Mouse (Mus musculus): ENCODE data around the gene Dlg3. TPM values are rescaled to one million over a fixed set of nuclear protein-coding genes. Genes with fewer than 3 reads are reported as not detected.

The Dlg3 gene
- total and polyA plus RNA-seq, 3 experiments = 8.3 to 12.1 (median 8.4) TPM

DNA sequence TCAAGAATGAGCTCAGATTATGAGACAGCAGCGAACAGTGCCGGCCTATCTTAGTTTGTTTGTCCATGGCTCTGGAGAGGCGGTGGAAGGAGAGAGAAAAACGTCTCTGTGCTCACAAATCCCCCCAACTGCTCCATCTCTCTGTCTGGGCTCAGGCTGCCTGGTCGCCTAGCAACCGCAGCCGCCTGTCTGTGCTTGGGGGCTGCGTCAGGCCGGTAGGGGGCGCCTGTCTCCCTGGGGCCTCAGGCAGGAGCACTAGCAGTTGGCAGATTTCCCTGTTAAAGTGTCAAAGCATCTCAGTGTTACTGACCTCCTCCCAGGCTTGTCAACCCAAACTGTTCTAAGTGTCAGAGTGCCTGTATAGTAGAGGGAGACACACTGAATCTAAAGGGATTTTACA lies 25.6 kb upstream of the Dlg3 start:
- Histone ChIP-seq H3K9ac (ENCODE audit: insufficient read depth, low read depth) (no peak overlapping the region), H3K4me3 (replicated peaks in 1 of 3; ENCODE audit: low read depth in 2 of 3, low read length in 2 of 3, poor library complexity in 1 of 3) (no peak overlapping the region), H3K27ac (ENCODE audit: insufficient read depth, low read depth) (no peak overlapping the region), H3K79me2 (replicated peaks; ENCODE audit: control insufficient read depth, extremely low read depth, insufficient read depth, poor library complexity, severe bottlenecking) (no peaks in the 10 kb centered on the region), H3K36me3 (replicated peaks in 1 of 2; ENCODE audit: control insufficient read depth in 1 of 2, insufficient read depth in 1 of 2, low read length in 1 of 2) (no peaks in the 10 kb centered on the region), H3K4me2 (ENCODE audit: insufficient read depth, low read depth, poor library complexity, severe bottlenecking) (no peak overlapping the region), H3K9me3 (replicated peaks; ENCODE audit: low read length) (no peaks in the 10 kb centered on the region), H3K4me1 (ENCODE audit: control insufficient read depth in 1 of 2, insufficient read depth in 2 of 2) (peaks cover 6 to 10% of the 10 kb centered on the region in 2 experiments), H3K27me3 (replicated peaks) (no peaks in the 10 kb centered on the region)
- peak; percentile 21 for TF ChIP-seq SMC3 (IDR thresholded peaks at IDR 0.05; ENCODE audit: low read depth, low read length)
- peak in 1 of 2 experiments; percentile 54; a peak in 2 of 4 replicates for TF ChIP-seq CTCF (conservative IDR thresholded peaks at IDR 0.05 in 1 of 2, IDR thresholded peaks at IDR 0.05 in 1 of 2; ENCODE audit: low read depth in 2 of 2, low read length in 2 of 2)
- TF ChIP-seq ETS1 (conservative IDR thresholded peaks at IDR 0.05; ENCODE audit: low read depth, low read length) = no peak
- TF ChIP-seq USF2 (conservative IDR thresholded peaks at IDR 0.05; ENCODE audit: low read depth, low read length) = no peak
- no peak for TF ChIP-seq ZKSCAN1 (IDR thresholded peaks at IDR 0.05; ENCODE audit: borderline replicate concordance, low read depth, low read length)
- TF ChIP-seq GABPA (IDR thresholded peaks at IDR 0.05; ENCODE audit: insufficient replicate concordance, low read depth, low read length) = no peak
- TF ChIP-seq MAZ (IDR thresholded peaks at IDR 0.05; ENCODE audit: low read depth, low read length) = no peak
- TF ChIP-seq ZMIZ1 (IDR thresholded peaks at IDR 0.05; ENCODE audit: low read depth, low read length) = no peak
- TF ChIP-seq BHLHE40 (IDR thresholded peaks at IDR 0.05; ENCODE audit: low read depth, low read length) = no peak
- no peak for TF ChIP-seq CHD1 (IDR thresholded peaks at IDR 0.05; ENCODE audit: low read depth, low read length)
- no peak for TF ChIP-seq POLR2AphosphoS2 (IDR thresholded peaks at IDR 0.05; ENCODE audit: low read depth, low read length)
- TF ChIP-seq TBP (conservative IDR thresholded peaks at IDR 0.05; ENCODE audit: low read depth, low read length) = no peak
- no peak for TF ChIP-seq JUND (conservative IDR thresholded peaks at IDR 0.05; ENCODE audit: low read depth, low read length)
- TF ChIP-seq NRF1 (IDR thresholded peaks at IDR 0.05; ENCODE audit: low read depth, low read length) = no peak
- no peak; the same call in 1 of the 2 replicates for TF ChIP-seq RAD21 (IDR thresholded peaks at IDR 0.05; ENCODE audit: low read depth, low read length)
- dilution Hi-C loops (cut with MboI; ENCODE audit: extremely low pct_ligation_motif_present, extremely low pct_unique_long_range_greater_than_20kb, low sequenced_read_pairs) = no loop called here
- in situ Hi-C loops (cut with MboI; ENCODE audit: low pct_ligation_motif_present, low pct_unique_long_range_greater_than_20kb, low sequenced_read_pairs) = no loop called here
- peak; percentile 38 for DNase-seq (ENCODE audit: extremely low read depth)

DNA sequence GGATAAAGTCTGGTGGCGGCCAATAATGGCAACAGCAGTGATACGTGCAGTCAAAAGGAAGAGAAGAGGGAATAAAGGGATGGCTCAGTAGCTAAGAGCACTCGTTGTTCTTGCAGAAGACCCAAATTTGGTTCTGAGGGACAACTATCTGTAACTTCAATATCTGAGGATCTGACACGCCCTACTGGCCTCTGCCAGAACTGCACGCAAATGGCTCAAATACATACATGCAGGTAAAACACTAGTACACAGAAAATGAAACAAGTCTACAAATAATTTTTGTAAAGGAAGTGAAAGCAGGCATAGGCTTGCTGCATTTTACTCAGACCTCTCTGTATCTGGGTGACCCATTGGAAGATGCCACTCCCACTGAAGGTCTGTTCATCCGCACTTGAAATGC lies 1.7 kb upstream of the Dlg3 start:
- no peaks in the 10 kb centered on the region for H3K4me1 ChIP-seq (ENCODE audit: control insufficient read depth in 1 of 2, insufficient read depth in 2 of 2)
- H3K4me3 ChIP-seq (replicated peaks in 1 of 3; ENCODE audit: low read depth in 2 of 3, low read length in 2 of 3, poor library complexity in 1 of 3) = no peak overlapping the region
- in situ Hi-C loops (cut with MboI; ENCODE audit: low pct_ligation_motif_present, low pct_unique_long_range_greater_than_20kb, low sequenced_read_pairs) (no loop called here), dilution Hi-C loops (cut with MboI; ENCODE audit: extremely low pct_ligation_motif_present, extremely low pct_unique_long_range_greater_than_20kb, low sequenced_read_pairs) (no loop called here)
- no peak overlapping the region for H3K9ac ChIP-seq (ENCODE audit: insufficient read depth, low read depth)
- no peaks in the 10 kb centered on the region for H3K9me3 ChIP-seq (replicated peaks; ENCODE audit: low read length)
- TF ChIP-seq SIN3A (IDR thresholded peaks at IDR 0.05; ENCODE audit: low read length) = no peak
- TF ChIP-seq EP300 (IDR thresholded peaks at IDR 0.05; ENCODE audit: low read length) = no peak
- peak; percentile 60 for TF ChIP-seq RAD21 (IDR thresholded peaks at IDR 0.05; ENCODE audit: low read depth, low read length)
- no peak for TF ChIP-seq UBTF (IDR thresholded peaks at IDR 0.05; ENCODE audit: low read depth, low read length)
- TF ChIP-seq CTCF (conservative IDR thresholded peaks at IDR 0.05 in 1 of 2, IDR thresholded peaks at IDR 0.05 in 1 of 2; ENCODE audit: low read depth in 2 of 2, low read length in 2 of 2) = peak; percentile 28 to 60; a peak in 3 of 4 replicates
- no peaks in the 10 kb centered on the region for H3K79me2 ChIP-seq (replicated peaks; ENCODE audit: control insufficient read depth, extremely low read depth, insufficient read depth, poor library complexity, severe bottlenecking)
- no peaks in the 10 kb centered on the region for H3K27me3 ChIP-seq (replicated peaks)
- peak; percentile 34 for DNase-seq (ENCODE audit: extremely low read depth)
- H3K4me2 ChIP-seq (ENCODE audit: insufficient read depth, low read depth, poor library complexity, severe bottlenecking) = no peak overlapping the region
- H3K27ac ChIP-seq (ENCODE audit: insufficient read depth, low read depth) = no peak overlapping the region
- H3K36me3 ChIP-seq (replicated peaks in 1 of 2; ENCODE audit: control insufficient read depth in 1 of 2, insufficient read depth in 1 of 2, low read length in 1 of 2) = no peaks in the 10 kb centered on the region

Data from CH12.LX (cell line).